Mouse (Mus musculus) midbrain, embryonic 12.5 days (tissue): ENCODE measurements around the gene Gm5901. TPM values are rescaled to one million over a fixed set of nuclear protein-coding genes. Genes with fewer than 3 reads are reported as not detected.
A peak's percentile ranks its signal among the peaks of the same experiment; 100 is the strongest.
"Not testable (repeated sequence)": the region's sequence is repeated elsewhere in the genome, so short reads cannot be mapped to it uniquely, and the experiment has no call there.

Source experiments
- ATAC-seq: fragments of 200-750 bp; cut with Nextera tagmentation; 2 replicates; pipeline ENCODE4 v1.8.0; 2017; ENCODE audit warnings: low read depth, moderate TSS enrichment, moderate library complexity; ENCODE audit not compliant: low FRiP score
- H3K27ac ChIP-seq: fragments of 300-500 bp; sonication (generic); replicated peaks from 2 replicates; pipeline ENCODE4 v1.5.1; 2016; ENCODE audit warnings: mild to moderate bottlenecking
- H3K27me3 ChIP-seq: fragments of 300-500 bp; sonication (generic); 2 replicates; pipeline ENCODE4 v1.6.1; 2016; ENCODE audit warnings: mild to moderate bottlenecking
- H3K36me3 ChIP-seq: fragments of 300-500 bp; sonication (generic); 2 replicates; pipeline ENCODE4 v1.6.1; 2016
- H3K4me1 ChIP-seq: fragments of 300-500 bp; sonication (generic); 2 replicates; pipeline ENCODE4 v1.6.1; 2016
- H3K4me2 ChIP-seq: fragments of 300-500 bp; sonication (generic); replicated peaks from 2 replicates; pipeline ENCODE4 v1.6.1; 2016; ENCODE audit warnings: mild to moderate bottlenecking, moderate library complexity
- H3K4me3 ChIP-seq: fragments of 300-500 bp; sonication (generic); 2 replicates; pipeline ENCODE4 v1.5.1; 2016; ENCODE audit warnings: mild to moderate bottlenecking
- H3K9ac ChIP-seq: fragments of 300-500 bp; sonication (generic); replicated peaks from 2 replicates; pipeline ENCODE4 v1.6.1; 2016; ENCODE audit warnings: mild to moderate bottlenecking, moderate library complexity
- H3K9me3 ChIP-seq: fragments of 300-500 bp; sonication (generic); 2 replicates; pipeline ENCODE4 v1.6.1; 2016; ENCODE audit warnings: mild to moderate bottlenecking
- WGBS: fragments of 180-500 bp; shearing (Covaris S2); methylation state at CpG from one replicate; pipeline ENCODE4 v1.1.7; 2016; 5-methylcytosine and 5-hydroxymethylcytosine counted together
- polyA plus RNA-seq: library from polyadenylated mRNA; unstranded; fragments of >200 nt; fragmentation: Nextera tagmentation; extraction: Ambion mirVana; gene quantifications from 2 replicates; pipeline ENCODE4 v1.2.1, GENCODE M21; 2016

Gm5901 gene
- polyA plus RNA-seq, 1 experiment from 2014 or later = not detected

GRCm38 (mm10) chr7:105411874-105412632, 37.2 kb downstream of the Gm5901 start:
- H3K36me3 ChIP-seq, H3K4me1 ChIP-seq, H3K9ac ChIP-seq, H3K9me3 ChIP-seq, H3K27me3 ChIP-seq, H3K4me2 ChIP-seq, H3K4me3 ChIP-seq, H3K27ac ChIP-seq: not testable (repeated sequence)
- ATAC-seq = peak; percentile 55; the same call in 1 of the 2 replicates
- WGBS = 63% methylated on average over 8 of the region's 8 CpGs

DNA sequence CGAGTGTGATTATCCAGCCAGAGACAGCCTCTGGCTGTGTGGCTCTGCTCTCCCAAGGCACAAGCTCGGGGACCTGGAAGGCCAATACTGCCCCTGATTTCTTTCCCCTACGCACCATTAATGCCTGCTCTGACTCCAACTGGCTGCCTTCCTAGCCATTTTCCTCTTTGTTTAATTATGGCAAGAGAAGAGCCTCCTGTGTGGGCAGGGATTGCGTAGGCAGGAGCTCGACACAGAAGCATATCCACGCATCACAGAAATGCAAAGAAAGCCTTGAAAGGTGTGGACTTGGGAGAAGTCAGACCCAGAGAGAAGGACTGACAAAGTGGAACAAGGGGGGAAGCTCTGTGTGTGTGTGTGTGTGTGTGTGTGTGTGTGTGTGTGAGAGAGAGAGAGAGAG, 39.5 kb downstream of the Gm5901 start:
- Histone ChIP-seq H3K4me2 (no peak overlapping the region), H3K9me3 (no peaks in the 10 kb centered on the region), H3K4me3 (no peak overlapping the region), H3K27me3 (no peaks in the 10 kb centered on the region; the same call in 1 of the 2 replicates), H3K36me3 (no peaks in the 10 kb centered on the region), H3K27ac (no peak overlapping the region), H3K4me1 (no peaks in the 10 kb centered on the region), H3K9ac (no peak overlapping the region)
- 59% methylated on average over 6 of the region's 6 CpGs for WGBS
- no peak for ATAC-seq

DNA sequence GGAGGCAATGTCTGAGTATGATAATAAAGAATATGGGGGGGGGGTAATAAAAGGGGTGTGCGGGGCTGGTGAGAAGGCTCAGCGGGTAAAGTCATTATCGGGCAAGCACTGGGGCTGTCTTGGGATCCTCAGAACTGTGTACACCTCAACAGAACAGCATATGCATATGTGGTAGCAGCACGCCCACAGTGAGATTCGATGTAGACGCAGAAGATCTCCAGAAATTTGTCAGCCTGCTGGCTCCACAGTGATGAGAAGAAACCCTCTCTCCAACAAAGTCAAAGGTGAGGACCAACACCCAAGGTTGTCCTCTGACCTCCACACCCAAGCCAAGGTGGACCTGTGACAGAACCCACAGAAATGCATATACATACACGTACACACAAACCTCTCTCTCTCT, 41.7 kb downstream of the Gm5901 start:
- Histone ChIP-seq H3K27me3 (no peaks in the 10 kb centered on the region; the same call in 1 of the 2 replicates), H3K4me1 (no peaks in the 10 kb centered on the region), H3K9me3 (no peaks in the 10 kb centered on the region), H3K27ac (no peak overlapping the region), H3K4me3 (no peak overlapping the region), H3K36me3 (no peaks in the 10 kb centered on the region), H3K9ac (no peak overlapping the region), H3K4me2 (no peak overlapping the region)
- WGBS = 92% methylated on average over 6 of the region's 7 CpGs
- no peak for ATAC-seq

DNA sequence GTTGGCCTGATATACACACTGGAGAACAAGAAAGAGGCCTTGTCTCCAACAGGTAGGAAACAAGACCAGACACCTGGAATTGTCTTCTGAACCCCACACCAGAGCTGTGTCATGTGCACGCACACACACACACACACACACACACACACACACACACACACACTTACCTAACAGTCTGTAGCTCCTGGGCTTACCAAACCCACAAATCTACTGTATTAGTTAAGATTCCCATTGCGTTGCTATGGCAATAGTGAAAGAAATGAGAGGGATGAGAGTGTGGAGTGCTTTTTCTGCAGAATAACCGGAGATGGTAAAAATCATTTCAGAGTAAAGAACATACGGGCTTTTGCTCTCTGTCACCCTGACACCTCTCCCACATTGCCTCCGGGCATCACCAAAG, 43.3 kb downstream of the Gm5901 start:
- no peak overlapping the region for H3K27ac ChIP-seq
- no peaks in the 10 kb centered on the region for H3K36me3 ChIP-seq
- no peaks in the 10 kb centered on the region for H3K4me1 ChIP-seq
- WGBS = 82% methylated on average over 5 of the region's 5 CpGs
- H3K9me3 ChIP-seq = no peaks in the 10 kb centered on the region
- H3K4me3 ChIP-seq = no peak overlapping the region
- H3K27me3 ChIP-seq = no peaks in the 10 kb centered on the region; the same call in 1 of the 2 replicates
- no peak overlapping the region for H3K9ac ChIP-seq
- no peak overlapping the region for H3K4me2 ChIP-seq
- ATAC-seq = no peak

GRCm38 (mm10) chr7:105420903-105421302, 46.1 kb downstream of the Gm5901 start:
- no peak for ATAC-seq
- Histone ChIP-seq H3K4me1 (peaks cover 6% of the 10 kb centered on the region), H3K36me3 (no peaks in the 10 kb centered on the region), H3K27me3 (peaks cover 25% of the 10 kb centered on the region), H3K9me3 (no peaks in the 10 kb centered on the region), H3K4me3 (no peak overlapping the region), H3K27ac (no peak overlapping the region), H3K9ac (no peak overlapping the region), H3K4me2 (no peak overlapping the region)
- 80% methylated on average over 2 of the region's 2 CpGs for WGBS

DNA sequence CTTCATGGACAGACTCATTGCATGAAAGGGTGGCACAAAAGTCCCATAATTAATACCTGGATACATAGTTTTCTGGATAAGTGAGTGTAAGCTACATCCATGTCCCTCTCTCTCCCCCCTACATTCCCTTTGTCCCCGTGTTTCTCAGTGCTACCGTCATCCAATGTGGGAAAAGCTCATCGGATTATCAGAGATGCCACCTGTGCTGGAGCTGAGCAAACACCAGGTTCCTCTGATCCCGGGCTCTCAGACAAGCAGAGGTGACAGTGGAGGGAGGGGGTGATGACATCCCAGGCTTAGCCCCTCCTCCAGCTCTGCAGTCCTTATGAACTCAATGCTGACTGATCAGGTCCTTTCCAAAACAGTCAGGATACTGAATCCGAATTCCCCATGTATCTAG, 49.5 kb downstream of the Gm5901 start:
- H3K36me3 ChIP-seq = no peaks in the 10 kb centered on the region
- H3K4me1 ChIP-seq = peaks cover 6% of the 10 kb centered on the region
- H3K27me3 ChIP-seq = peaks cover 40% of the 10 kb centered on the region
- no peak overlapping the region for H3K4me3 ChIP-seq
- no peak overlapping the region for H3K4me2 ChIP-seq
- H3K9ac ChIP-seq = no peak overlapping the region
- no peak overlapping the region for H3K27ac ChIP-seq
- no peak for ATAC-seq
- no peaks in the 10 kb centered on the region for H3K9me3 ChIP-seq
- 37% methylated on average over 5 of the region's 5 CpGs for WGBS

DNA sequence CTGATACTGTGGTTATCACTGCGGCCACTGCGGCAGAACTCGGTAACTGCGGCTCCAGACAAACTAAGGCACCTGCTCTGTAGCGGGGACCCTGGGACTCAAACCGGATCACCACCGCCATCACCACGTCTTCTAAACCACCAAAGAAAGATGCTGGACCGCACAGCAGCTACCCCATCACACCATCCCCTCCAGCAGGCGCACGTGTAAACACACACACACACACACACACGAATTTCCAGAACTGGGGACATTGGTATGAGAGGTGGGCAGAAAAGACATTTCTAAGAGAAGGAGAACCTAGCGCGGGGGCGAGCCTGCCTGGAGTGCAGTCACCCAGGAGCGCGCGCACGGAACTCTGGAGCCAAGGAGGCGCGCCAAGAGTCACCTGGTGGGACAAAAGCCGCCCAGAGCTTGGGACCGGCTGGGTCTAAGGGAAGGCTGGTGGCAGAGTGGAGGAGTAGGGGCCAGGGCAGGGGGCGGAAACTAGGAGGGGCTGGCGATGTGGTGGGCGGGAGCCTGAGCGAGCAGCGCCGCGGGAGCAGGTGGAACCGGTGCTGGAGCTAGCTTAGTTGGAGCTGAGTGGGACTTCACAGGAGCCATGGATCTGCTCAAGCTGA, 50.7 kb downstream of the Gm5901 start, which contains the start of gene Cckbr:
Gene Cckbr (plus strand): TSS at position 308 of the 620 bp plus-strand sequence.
- ATAC-seq = peak; percentile 87
- peak within 1 kb of the TSS; percentile 77 for H3K4me2 ChIP-seq
- H3K4me1 ChIP-seq = peaks cover 6% of the 10 kb centered on the region
- H3K27me3 ChIP-seq = peaks cover 43% of the 10 kb centered on the region
- peak within 1 kb of the TSS; percentile 45 for H3K9ac ChIP-seq
- H3K9me3 ChIP-seq = no peaks in the 10 kb centered on the region
- H3K27ac ChIP-seq = no peak within 1 kb of the TSS
- H3K4me3 ChIP-seq = peak within 1 kb of the TSS; percentile 45
- WGBS = under 1% methylated on average over 31 of the region's 31 CpGs
- no peaks in the 10 kb centered on the region for H3K36me3 ChIP-seq

DNA sequence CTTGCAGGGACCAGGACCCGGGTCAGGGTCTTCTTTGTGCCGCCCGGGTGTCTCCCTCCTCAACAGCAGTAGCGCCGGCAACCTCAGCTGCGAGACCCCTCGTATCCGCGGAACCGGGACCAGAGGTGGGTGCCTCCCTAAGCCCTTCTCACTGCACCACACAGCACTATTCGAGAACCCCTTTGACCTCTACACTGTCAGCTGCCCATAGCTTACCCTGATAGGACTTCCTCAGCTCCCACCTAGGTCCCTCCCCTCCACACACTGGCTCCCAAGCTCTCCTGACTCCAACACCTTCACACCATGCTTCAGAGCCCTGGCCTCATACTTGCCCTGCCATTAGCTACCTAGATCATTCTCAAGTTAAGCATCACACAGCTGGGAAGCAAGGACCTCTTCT, 51.2 kb downstream of the Gm5901 start:
- Histone ChIP-seq H3K9me3 (no peaks in the 10 kb centered on the region), H3K4me1 (peaks cover 6% of the 10 kb centered on the region), H3K4me2 (peak overlapping the region; percentile 77), H3K9ac (peak overlapping the region; percentile 45), H3K36me3 (no peaks in the 10 kb centered on the region), H3K27ac (no peak overlapping the region), H3K27me3 (peaks cover 44% of the 10 kb centered on the region), H3K4me3 (peak overlapping the region; percentile 45)
- ATAC-seq = peak; percentile 81
- 3% methylated on average over 11 of the region's 11 CpGs for WGBS

Other genes with a start within 250 kb of the Gm5901 start
- not detected in 2 replicates for gene Olfr683, start 228.0 kb upstream of the Gm5901 start, polyA plus RNA-seq
- gene Olfr684, start 211.4 kb upstream of the Gm5901 start, polyA plus RNA-seq = not detected in 2 replicates
- not detected in 2 replicates for gene Olfr685, start 189.0 kb upstream of the Gm5901 start, polyA plus RNA-seq
- gene Olfr686, start 167.6 kb upstream of the Gm5901 start, polyA plus RNA-seq = not detected in 2 replicates
- gene Olfr688, start 86.9 kb upstream of the Gm5901 start, polyA plus RNA-seq = not detected in 2 replicates
- gene Olfr689, start 63.9 kb upstream of the Gm5901 start, polyA plus RNA-seq = not detected in 2 replicates
- gene Olfr690, start 40.9 kb upstream of the Gm5901 start, polyA plus RNA-seq = not detected in 2 replicates
- not detected in 2 replicates for gene Olfr691, start 32.8 kb upstream of the Gm5901 start, polyA plus RNA-seq
- gene Olfr692, start 6.8 kb upstream of the Gm5901 start, polyA plus RNA-seq = not detected in 2 replicates
- gene Fam160a2, start 25.0 kb downstream of the Gm5901 start, polyA plus RNA-seq = 41.8 and 46.2 TPM in 2 replicates
- gene Cnga4, start 29.5 kb downstream of the Gm5901 start, polyA plus RNA-seq = 0.17 TPM in 1 of 2 replicates, not detected in the other
- gene Cckbr, start 50.7 kb downstream of the Gm5901 start, polyA plus RNA-seq = 0.17 and 0.29 TPM in 2 replicates
- gene Cavin3, start 107.3 kb downstream of the Gm5901 start, polyA plus RNA-seq = 28.0 and 36.3 TPM in 2 replicates
- 48.5 and 51.1 TPM in 2 replicates for gene Smpd1, start 179.3 kb downstream of the Gm5901 start, polyA plus RNA-seq
- gene Apbb1, start 206.6 kb downstream of the Gm5901 start, polyA plus RNA-seq = 166 TPM in 2 replicates
- gene Hpx, start 225.1 kb downstream of the Gm5901 start, polyA plus RNA-seq = 0.27 and 0.35 TPM in 2 replicates